Mouse (Mus musculus) lung, adult 2 months (tissue): Measurements from ENCODE around the gene Pnpla6. TPM values are rescaled to one million over a fixed set of nuclear protein-coding genes. Genes with fewer than 3 reads are reported as not detected.

Source experiments
- DNase-seq: peaks from one replicate; pipeline ENCODE4 v3.0.0; 2022
- H3K4me1 ChIP-seq: fragments of 200-500 bp; 2 replicates; pipeline ENCODE4 v1.6.1; 2011; ENCODE audit warnings: low read length; ENCODE audit not compliant: control insufficient read depth, insufficient read depth
- H3K4me3 ChIP-seq: fragments of 200-500 bp; replicated peaks from 2 replicates; pipeline ENCODE3; 2011; ENCODE audit warnings: low read depth, mild to moderate bottlenecking, control low read depth, low read length; ENCODE audit errors: extremely low read depth
- CTCF ChIP-seq: fragments of 200-500 bp; IDR thresholded peaks from 2 replicates; pipeline ENCODE4 v1.5.1; 2011; ENCODE audit warnings: mild to moderate bottlenecking, low read length, control low read depth; ENCODE audit not compliant: insufficient read depth
- POLR2A ChIP-seq: fragments of 200-500 bp; IDR thresholded peaks from 2 replicates; pipeline ENCODE4 v1.6.1; 2011; ENCODE audit warnings: low read depth, mild to moderate bottlenecking, control low read depth, low read length, borderline replicate concordance; ENCODE audit errors: extremely low read depth
- WGBS: fragments of 180-500 bp; shearing (Covaris S2); methylation state at CpG from one replicate; pipeline ENCODE4 v1.1.7; 2018; 5-methylcytosine and 5-hydroxymethylcytosine counted together
- polyA plus RNA-seq: library from polyadenylated mRNA; depleted of rRNA; stranded (reverse); fragments of >200 nt; gene quantifications from 2 replicates; pipeline ENCODE4 v1.2.3, GENCODE M21; 2012; rRNA removed

The Pnpla6 gene
- polyA plus RNA-seq, 1 experiment, result 75.7 TPM

DNA sequence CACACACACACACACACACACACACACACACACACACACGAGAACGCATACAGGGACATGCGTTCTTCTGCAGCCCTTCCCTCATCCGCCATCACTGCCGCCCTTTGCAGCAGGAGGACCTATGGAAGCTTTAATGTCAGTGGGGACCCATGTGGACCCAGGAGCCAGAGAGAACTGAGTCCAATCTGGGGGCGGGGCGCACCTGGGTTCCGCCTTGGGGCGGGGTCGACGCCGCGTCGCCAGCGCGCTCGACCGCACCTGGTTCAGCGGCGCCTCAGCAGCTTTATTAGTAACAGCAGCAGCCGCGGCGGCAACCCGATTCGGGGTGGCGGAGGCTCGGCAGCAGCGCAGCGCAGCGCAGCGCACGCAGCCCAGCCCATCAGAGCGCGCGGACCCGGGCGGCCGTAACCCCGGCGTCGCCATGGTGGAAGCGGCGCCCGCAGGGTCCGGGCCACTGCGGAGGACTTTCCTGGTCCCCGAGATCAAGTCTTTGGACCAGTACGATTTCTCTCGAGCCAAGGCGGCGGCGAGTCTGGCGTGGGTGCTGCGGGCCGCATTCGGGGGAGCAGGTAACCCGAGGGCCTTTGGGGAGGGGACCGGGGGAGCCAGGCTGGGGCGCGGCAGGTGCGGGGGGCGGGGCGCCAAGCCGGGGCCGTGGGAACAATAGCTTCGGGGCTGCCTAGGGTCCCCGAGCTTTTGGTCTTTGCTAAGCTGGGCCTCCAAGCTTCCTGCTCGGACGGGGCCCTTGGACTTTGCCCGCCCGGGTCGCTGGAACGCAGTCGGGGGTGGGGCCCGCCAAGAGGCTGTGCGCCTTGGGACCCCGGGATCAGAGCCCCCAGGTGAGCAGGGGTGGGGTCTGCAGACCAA, 72.4 kb downstream of the Pnpla6 start:
- peak; percentile 70 for DNase-seq
- no peaks in the 10 kb centered on the region for H3K4me1 ChIP-seq
- TF ChIP-seq CTCF, result no peak
- peak; percentile 58; the same call in 1 of the 2 replicates for TF ChIP-seq POLR2A
- under 1% methylated on average over 77 of the region's 77 CpGs for WGBS
- H3K4me3 ChIP-seq, result peak overlapping the region; percentile 65

DNA sequence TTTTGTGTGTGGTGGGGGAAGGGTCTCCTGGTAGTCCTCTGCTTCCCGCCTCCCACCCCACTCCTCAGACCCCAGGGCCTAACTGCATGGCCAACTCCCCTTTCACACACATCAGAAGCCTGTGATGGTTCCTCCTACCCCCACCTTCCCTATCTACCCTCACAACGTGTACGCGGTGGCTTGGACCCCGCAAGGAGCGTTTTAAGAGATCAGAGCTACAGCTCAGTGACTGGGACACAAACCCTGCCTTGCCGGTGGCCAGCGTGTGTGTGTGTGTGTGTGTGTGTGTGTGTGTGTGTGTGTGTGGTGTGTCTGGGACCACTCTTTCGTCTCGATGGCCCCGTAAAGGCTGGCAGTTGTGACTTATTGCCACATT, 73.1 kb downstream of the Pnpla6 start:
- H3K4me3 ChIP-seq, result peak overlapping the region; percentile 63
- TF ChIP-seq POLR2A, result no peak
- no peak for TF ChIP-seq CTCF
- 13% methylated on average over 11 of the region's 11 CpGs for whole genome bisulfite sequencing
- no peak for DNase-seq
- H3K4me1 ChIP-seq, result no peaks in the 10 kb centered on the region

GRCm38 (mm10) chr8:3593470-3593869, 78.3 kb downstream of the Pnpla6 start:
- 55% methylated on average over 3 of the region's 3 CpGs for WGBS
- no peak for TF ChIP-seq CTCF
- no peak for TF ChIP-seq POLR2A
- no peak overlapping the region for H3K4me3 ChIP-seq
- DNase-seq, result no peak
- H3K4me1 ChIP-seq, result no peaks in the 10 kb centered on the region

Other genes starting within 250 kb of the Pnpla6 start
- 17.5 and 24.6 TPM in 2 replicates for gene Insr, start 235.8 kb upstream of the Pnpla6 start, polyA plus RNA-seq
- 1.6 and 3.1 TPM in 2 replicates for gene A430078G23Rik, start 162.0 kb upstream of the Pnpla6 start, polyA plus RNA-seq
- 68.7 and 87.9 TPM in 2 replicates for gene Arhgef18, start 122.4 kb upstream of the Pnpla6 start, polyA plus RNA-seq
- gene Pex11g, start 47.7 kb upstream of the Pnpla6 start, polyA plus RNA-seq, result 7.6 and 7.7 TPM in 2 replicates
- gene Tex45, start 44.5 kb upstream of the Pnpla6 start, polyA plus RNA-seq, result 0.14 and 0.24 TPM in 2 replicates
- 78.5 TPM in 2 replicates for gene Zfp358, start 22.2 kb upstream of the Pnpla6 start, polyA plus RNA-seq
- 286 and 410 TPM in 2 replicates for gene Mcoln1, start 14.9 kb upstream of the Pnpla6 start, polyA plus RNA-seq
- gene C330021F23Rik, start 52.6 kb downstream of the Pnpla6 start, polyA plus RNA-seq, result 0.88 TPM in 1 of 2 replicates, not detected in the other
- gene Camsap3, start 71.9 kb downstream of the Pnpla6 start, polyA plus RNA-seq, result 16.9 and 33.1 TPM in 2 replicates
- gene Xab2, start 105.9 kb downstream of the Pnpla6 start, polyA plus RNA-seq, result 59.0 and 66.6 TPM in 2 replicates
- gene Pet100, start 106.2 kb downstream of the Pnpla6 start, polyA plus RNA-seq, result 3.7 and 10.0 TPM in 2 replicates
- not detected in 2 replicates for gene Pcp2, start 110.2 kb downstream of the Pnpla6 start, polyA plus RNA-seq
- gene Stxbp2, start 115.6 kb downstream of the Pnpla6 start, polyA plus RNA-seq, result 115 and 153 TPM in 2 replicates
- 6.2 and 10.8 TPM in 2 replicates for gene Retn, start 140.4 kb downstream of the Pnpla6 start, polyA plus RNA-seq
- 8.2 and 10.0 TPM in 2 replicates for gene Mcemp1, start 150.4 kb downstream of the Pnpla6 start, polyA plus RNA-seq
- gene Fcor, start 157.0 kb downstream of the Pnpla6 start, polyA plus RNA-seq, result 6.5 and 17.4 TPM in 2 replicates
- 28.5 and 28.7 TPM in 2 replicates for gene Trappc5, start 160.9 kb downstream of the Pnpla6 start, polyA plus RNA-seq
- gene Fcer2a, start 178.8 kb downstream of the Pnpla6 start, polyA plus RNA-seq, result 2.7 and 12.5 TPM in 2 replicates
- gene Clec4g, start 205.3 kb downstream of the Pnpla6 start, polyA plus RNA-seq, result 0.55 and 1.1 TPM in 2 replicates
- gene Cd209a, start 233.6 kb downstream of the Pnpla6 start, polyA plus RNA-seq, result 0.55 and 6.1 TPM in 2 replicates